Mouse (Mus musculus): ENCODE results near the gene Ddx25.

DNA sequence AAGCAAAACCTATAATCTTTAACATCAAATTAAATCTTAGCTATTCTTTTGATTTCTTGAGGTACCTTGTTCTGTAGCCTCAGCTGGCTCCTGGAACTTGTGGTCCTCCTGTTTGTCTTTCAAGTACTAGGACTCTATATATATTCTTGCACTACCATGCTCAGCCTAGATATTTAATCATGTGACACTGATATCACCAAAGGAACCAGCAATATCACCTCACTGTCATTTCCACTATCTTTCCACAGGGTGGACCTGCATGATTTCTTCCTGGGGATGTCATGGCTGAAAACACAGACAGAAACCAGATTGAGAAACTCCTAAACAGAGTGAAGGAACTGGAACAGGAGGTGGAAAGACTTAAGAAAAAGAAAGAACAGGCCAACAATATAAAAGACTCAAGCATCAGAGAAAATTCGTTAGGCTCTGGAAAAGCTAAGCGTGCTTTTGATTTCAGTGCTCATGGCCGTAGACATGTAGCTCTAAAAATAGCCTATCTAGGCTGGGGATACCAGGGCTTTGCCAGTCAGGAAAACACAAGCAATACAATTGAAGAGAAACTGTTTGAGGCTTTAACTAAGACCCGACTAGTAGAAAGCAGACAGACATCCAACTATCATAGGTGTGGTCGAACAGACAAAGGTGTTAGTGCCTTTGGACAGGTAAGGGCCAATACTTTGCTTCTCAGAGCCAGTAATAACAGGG is 6.4 kb upstream of the Ddx25 start:
- no peak for TF ChIP-seq CTCF (IDR thresholded peaks at IDR 0.05; ENCODE audit: borderline replicate concordance, insufficient read depth, low read length)
- no peak for TF ChIP-seq POLR2A (IDR thresholded peaks at IDR 0.05; ENCODE audit: low read depth, low read length)
